Mouse (Mus musculus) brain, embryonic 14.5 days (tissue): ENCODE measurements around the gene C2cd4a.

ENCODE experiments used
- CTCF ChIP-seq: fragments of 200-500 bp; IDR thresholded peaks from 2 replicates; pipeline ENCODE4 v1.5.1; 2012; ENCODE audit warnings: inconsistent platforms, mild to moderate bottlenecking, moderate library complexity, borderline replicate concordance; ENCODE audit not compliant: insufficient read depth, insufficient read length; ENCODE audit errors: extremely low read depth
- POLR2A ChIP-seq: fragments of 200-500 bp; IDR thresholded peaks from 2 replicates; pipeline ENCODE4 v1.6.1; 2012; ENCODE audit warnings: mild to moderate bottlenecking, inconsistent platforms, borderline replicate concordance; ENCODE audit not compliant: poor library complexity, insufficient read depth, insufficient read length, severe bottlenecking; ENCODE audit errors: extremely low read depth

DNA sequence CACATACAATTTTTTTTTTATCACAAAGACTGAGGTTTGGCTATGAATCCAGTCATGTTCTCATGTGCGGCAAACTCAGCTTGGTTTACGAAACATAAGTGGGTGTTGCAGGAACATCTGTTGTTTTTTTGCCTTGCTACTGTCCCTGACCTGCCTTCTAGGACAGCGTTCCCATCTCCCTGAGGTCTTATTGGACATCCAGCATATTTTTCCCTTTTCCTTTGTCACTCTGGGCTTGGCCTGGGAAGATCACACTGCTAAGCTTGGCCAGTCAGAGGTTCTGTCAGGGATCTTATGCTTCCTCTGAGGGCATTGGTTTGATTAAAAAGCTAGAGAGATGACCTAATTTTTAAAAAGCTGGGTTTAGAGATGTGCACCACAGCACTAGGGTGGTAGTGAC lies 21.0 kb downstream of the C2cd4a start:
- no peak for TF ChIP-seq CTCF
- TF ChIP-seq POLR2A, result no peak
